Comparison of ENCODE assay signal across 8 mouse cellular contexts in the genomic region with DNA sequence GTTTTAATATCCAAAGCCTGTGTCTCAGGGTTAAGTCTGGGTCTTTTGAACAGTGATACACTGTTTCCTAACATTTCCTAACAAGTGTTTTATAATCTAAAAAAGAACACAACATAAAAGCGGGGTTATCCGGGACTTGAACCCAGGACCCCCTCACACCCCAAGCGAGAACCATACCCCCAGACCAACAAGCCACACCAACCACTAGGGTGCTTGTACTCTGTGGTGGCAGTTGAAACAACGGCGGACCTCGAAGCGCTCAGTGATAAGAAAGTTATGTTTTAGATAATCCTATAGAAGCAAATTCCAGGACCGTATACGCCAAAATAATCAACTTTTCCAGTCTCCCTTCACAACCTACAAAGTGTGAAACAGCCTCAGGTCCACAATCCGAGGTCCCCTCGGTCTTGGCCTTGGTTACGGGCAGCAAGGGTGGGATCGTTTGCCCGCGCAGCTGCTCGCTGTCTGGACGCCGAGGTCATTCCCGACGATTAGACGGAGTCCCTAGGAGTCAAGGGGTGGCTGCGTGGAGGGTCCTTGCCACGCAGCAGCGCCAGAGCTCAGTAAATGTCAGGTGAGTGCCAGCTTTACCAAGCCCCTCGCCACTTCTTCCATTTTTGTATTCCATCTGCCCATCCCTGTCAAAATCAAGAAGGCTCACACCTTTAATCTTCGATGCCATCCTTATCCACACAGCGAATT. TPM values are rescaled to one million over a fixed set of nuclear protein-coding genes. Genes with fewer than 3 reads are reported as not detected.
DNase-seq lines count a peak whose midpoint lies in the region; ATAC-seq and TF ChIP-seq lines count a peak whose summit lies in the region.

No protein-coding gene starts in this region.

- no peak overlapping the region for H3K4me2 ChIP-seq in CH12.LX (ENCODE audit: insufficient read depth, low read depth, poor library complexity, severe bottlenecking)
- H3K4me2 ChIP-seq in forebrain, embryonic 15.5 days (replicated peaks), result peak overlapping the region; percentile 45
- H3K4me2 ChIP-seq in liver, embryonic 16.5 days (ENCODE audit: low read depth, low read length), result peak overlapping the region; percentile 78

- in situ Hi-C loops in CH12.LX (cut with MboI; ENCODE audit: low pct_ligation_motif_present, low pct_unique_long_range_greater_than_20kb, low sequenced_read_pairs), result no loop called here

- peak overlapping the region; percentile 61 for H3K4me3 ChIP-seq in erythroblast, embryonic 14.5 days (replicated peaks)
- H3K4me3 ChIP-seq in CH12.LX (replicated peaks in 1 of 3; ENCODE audit: low read depth in 2 of 3, low read length in 2 of 3, poor library complexity in 1 of 3), result no peak overlapping the region
- H3K4me3 ChIP-seq in forebrain, embryonic 15.5 days, result peak overlapping the region; percentile 30
- H3K4me3 ChIP-seq in liver, embryonic 16.5 days (ENCODE audit: low read depth, low read length), result peak overlapping the region; percentile 52

- peaks cover 52% of the 10 kb centered on the region for H3K4me1 ChIP-seq in erythroblast, embryonic 14.5 days (ENCODE audit: control insufficient read depth)
- peaks cover 5 to 27% of the 10 kb centered on the region in 2 experiments for H3K4me1 ChIP-seq in CH12.LX (ENCODE audit: control insufficient read depth in 1 of 2, insufficient read depth in 2 of 2)
- peaks cover 13% of the 10 kb centered on the region for H3K4me1 ChIP-seq in forebrain, embryonic 15.5 days
- peaks cover 16% of the 10 kb centered on the region for H3K4me1 ChIP-seq in liver, embryonic 16.5 days (ENCODE audit: control insufficient read depth, low read depth, low read length)

- ATAC-seq in erythroblast, adult 5-6 weeks (replicated peaks; ENCODE audit: low FRiP score, poor library complexity, severe bottlenecking), result no peak
- ATAC-seq in forebrain, embryonic 15.5 days (replicated peaks), result no peak
- ATAC-seq in liver, embryonic 16.5 days (ENCODE audit: low read depth), result no peak

- no peak for TF ChIP-seq RAD21 in CH12.LX (IDR thresholded peaks at IDR 0.05; ENCODE audit: low read depth, low read length)

- WGBS in forebrain, embryonic 15.5 days, result 4% methylated on average over 27 of the region's 27 CpGs
- WGBS in liver, embryonic 16.5 days (ENCODE audit: insufficient replicate concordance), result 4% methylated on average over 27 of the region's 27 CpGs

- no peak for TF ChIP-seq POLR2A in CH12.LX (IDR thresholded peaks at IDR 0.05; ENCODE audit: low read depth, low read length)

- no peaks in the 10 kb centered on the region for H3K36me3 ChIP-seq in erythroblast, embryonic 14.5 days (ENCODE audit: control insufficient read depth)
- H3K36me3 ChIP-seq in CH12.LX (replicated peaks in 1 of 2; ENCODE audit: control insufficient read depth in 1 of 2, insufficient read depth in 1 of 2, low read length in 1 of 2), result no peaks in the 10 kb centered on the region
- H3K36me3 ChIP-seq in forebrain, embryonic 15.5 days, result no peaks in the 10 kb centered on the region
- H3K36me3 ChIP-seq in liver, embryonic 16.5 days (ENCODE audit: control insufficient read depth, insufficient read depth), result no peaks in the 10 kb centered on the region

- DNase-seq in CH12.LX (ENCODE audit: extremely low read depth), result no peak
- no peak for DNase-seq in frontal cortex, postnatal 25 days (ENCODE audit: low spot score in 2 of 2)
- DNase-seq in kidney, adult 11 months, result no peak
- no peak for DNase-seq in natural killer cell, adult 2 months (ENCODE audit: low spot score in 2 of 2)

- TF ChIP-seq CTCF in CH12.LX (conservative IDR thresholded peaks at IDR 0.05 in 1 of 2, IDR thresholded peaks at IDR 0.05 in 1 of 2; ENCODE audit: low read depth in 2 of 2, low read length in 2 of 2), result no peak

- peaks cover 12% of the 10 kb centered on the region for H3K27me3 ChIP-seq in erythroblast, embryonic 14.5 days (ENCODE audit: control insufficient read depth)
- no peaks in the 10 kb centered on the region for H3K27me3 ChIP-seq in CH12.LX (replicated peaks)
- peaks cover 46% of the 10 kb centered on the region for H3K27me3 ChIP-seq in forebrain, embryonic 15.5 days
- H3K27me3 ChIP-seq in liver, embryonic 16.5 days (ENCODE audit: control insufficient read depth, insufficient read depth, low read depth, low read length), result no peaks in the 10 kb centered on the region

- H3K79me2 ChIP-seq in CH12.LX (replicated peaks; ENCODE audit: control insufficient read depth, extremely low read depth, insufficient read depth, poor library complexity, severe bottlenecking), result no peaks in the 10 kb centered on the region

- no peak overlapping the region for H3K9ac ChIP-seq in CH12.LX (ENCODE audit: insufficient read depth, low read depth)
- H3K9ac ChIP-seq in forebrain, embryonic 15.5 days (replicated peaks), result peak overlapping the region; percentile 20; the same call in 1 of the 2 replicates
- H3K9ac ChIP-seq in liver, embryonic 16.5 days (ENCODE audit: low read depth, low read length), result peak overlapping the region; percentile 45

- no peaks in the 10 kb centered on the region for H3K9me3 ChIP-seq in erythroblast, embryonic 14.5 days (ENCODE audit: control insufficient read depth, low read length)
- no peaks in the 10 kb centered on the region for H3K9me3 ChIP-seq in CH12.LX (replicated peaks; ENCODE audit: low read length)
- H3K9me3 ChIP-seq in forebrain, embryonic 15.5 days, result no peaks in the 10 kb centered on the region
- no peaks in the 10 kb centered on the region for H3K9me3 ChIP-seq in liver, embryonic 16.5 days (replicated peaks; ENCODE audit: control insufficient read depth, low read length)

- H3K27ac ChIP-seq in CH12.LX (ENCODE audit: insufficient read depth, low read depth), result no peak overlapping the region
- no peak overlapping the region for H3K27ac ChIP-seq in forebrain, embryonic 15.5 days (replicated peaks)
- H3K27ac ChIP-seq in liver, embryonic 16.5 days (ENCODE audit: low read length), result no peak overlapping the region

- dilution Hi-C loops in CH12.LX (cut with MboI; ENCODE audit: extremely low pct_ligation_motif_present, extremely low pct_unique_long_range_greater_than_20kb, low sequenced_read_pairs), result no loop called here

- TF ChIP-seq EP300 in CH12.LX (IDR thresholded peaks at IDR 0.05; ENCODE audit: low read length), result no peak

TF ChIP-seq in CH12.LX, 34 proteins besides CTCF, POLR2A, EP300 and RAD21:
- TF ChIP-seq POLR2AphosphoS2 (IDR thresholded peaks at IDR 0.05; ENCODE audit: low read depth, low read length), result no peak
- peak; percentile 31; the same call in 1 of the 2 replicates for TF ChIP-seq ELF1 (IDR thresholded peaks at IDR 0.05; ENCODE audit: low read depth, low read length)
- TF ChIP-seq TBP (conservative IDR thresholded peaks at IDR 0.05; ENCODE audit: low read depth, low read length), result peak; percentile 97

RNA-seq across cellular contexts. Expression of a gene that starts 26.3 kb away (rescaled TPM):
- polyA plus RNA-seq in erythroblast, embryonic 14.5 days (2012), result 0.22 and 0.26 TPM in 2 replicates
- 1.7 and 2.5 TPM in 2 replicates for total RNA-seq in erythroblast, adult 5-6 weeks (2015; ENCODE audit: low replicate concordance)
- 0.34 and 2.5 TPM in 2 replicates for total RNA-seq in erythroblast, adult 5-6 weeks (2017; ENCODE audit: low replicate concordance)
- 10.9 and 11.4 TPM in 2 replicates for total RNA-seq in CH12.LX (2012; rRNA removed)
- 8.5 and 9.4 TPM in 2 replicates for total RNA-seq in CH12.LX (2014; rRNA removed)
- polyA plus RNA-seq in CH12.LX (2012; ENCODE audit: insufficient read length, low read depth), result 7.1 and 8.0 TPM in 2 replicates
- polyA plus RNA-seq in forebrain, embryonic 15.5 days (2015; fragmentation: Nextera tagmentation; extraction: Ambion mirVana), result 21.0 and 21.5 TPM in 2 replicates
- 4.8 and 5.3 TPM in 2 replicates for polyA plus RNA-seq in liver, embryonic 16.5 days (2015; fragmentation: Nextera tagmentation; extraction: Ambion mirVana)

RNA-seq across cellular contexts. Expression of a gene that starts 58.2 kb away (rescaled TPM):
- under 0.01 TPM in 1 of 2 replicates, not detected in the other for polyA plus RNA-seq in erythroblast, embryonic 14.5 days (2012)
- total RNA-seq in erythroblast, adult 5-6 weeks (2015; ENCODE audit: low replicate concordance), result not detected in 2 replicates
- total RNA-seq in erythroblast, adult 5-6 weeks (2017; ENCODE audit: low replicate concordance), result not detected in 2 replicates
- not detected in 2 replicates for total RNA-seq in CH12.LX (2012; rRNA removed)
- not detected in 2 replicates for total RNA-seq in CH12.LX (2014; rRNA removed)
- not detected in 2 replicates for polyA plus RNA-seq in CH12.LX (2012; ENCODE audit: insufficient read length, low read depth)
- polyA plus RNA-seq in forebrain, embryonic 15.5 days (2015; fragmentation: Nextera tagmentation; extraction: Ambion mirVana), result not detected in 2 replicates
- not detected in 2 replicates for polyA plus RNA-seq in liver, embryonic 16.5 days (2015; fragmentation: Nextera tagmentation; extraction: Ambion mirVana)

Comparison
In these comparisons a context has a peak if more than half of its experiments do, and no peak if none do; other contexts are left out.
1. H3K4me3 ChIP-seq: peak in erythroblast, embryonic 14.5 days (single experiment), forebrain, embryonic 15.5 days (single experiment) and liver, embryonic 16.5 days (single experiment); none in CH12.LX (0 of 3).